Mouse (Mus musculus) gastrocnemius, adult 2 months (tissue): ENCODE measurements around the gene Dapk3. TPM values are rescaled to one million over a fixed set of nuclear protein-coding genes. Genes with fewer than 3 reads are reported as not detected.

Source experiments
- DNase-seq: peaks from one replicate; pipeline ENCODE4 v3.0.0; 2022
- H3K27ac ChIP-seq: fragments of 200-600 bp; 2 replicates; pipeline ENCODE4 v1.8.1; 2022; ENCODE audit warnings: mild to moderate bottlenecking
- H3K4me3 ChIP-seq: fragments of 200-600 bp; 2 replicates; pipeline ENCODE4 v1.8.1; 2022; ENCODE audit warnings: mild to moderate bottlenecking, moderate library complexity
- CTCF ChIP-seq: fragments of 200-600 bp; IDR thresholded peaks from 2 replicates; pipeline ENCODE4 v1.8.1; 2022; ENCODE audit warnings: antibody characterized with exemption, mild to moderate bottlenecking, moderate library complexity
- intact Hi-C: fragments of 180-260 bp; cut with DNase I; formaldehyde crosslinking; loops from one replicate; pipeline ENCODE4 v1.15.1; 2025
- long read RNA-seq, 2 experiments: library from polyadenylated mRNA; stranded (forward); transcript quantifications; one replicate each; pipeline ENCODE4 v2.0.0; 2021
- total RNA-seq, 2 experiments: library from RNA; stranded (reverse); gene quantifications; 2 replicates each; pipeline ENCODE4 v1.2.3; 2021

Gene Dapk3
- total RNA-seq = 10 to 100 TPM; 22.1 to 24.9 TPM
- long read RNA-seq, experiment 1, transcript Dapk3-202 (9 exons, 1,730 nt) = major isoform, 50 of 57 reads
- long read RNA-seq, experiment 1, partial matches to known transcripts = 1 of 57 reads
- long read RNA-seq, experiment 1, other reads (novel, unspliced or antisense) = 4 of 57 reads
- long read RNA-seq, experiment 2, transcript Dapk3-202 (9 exons, 1,730 nt) = major isoform, 48 of 61 reads
- long read RNA-seq, experiment 2, partial matches to known transcripts = 3 of 61 reads
- long read RNA-seq, experiment 2, other reads (novel, unspliced or antisense) = 7 of 61 reads

GRCm38 (mm10) chr10:81182336-81183333 is at the start of gene Dapk3:
TSS of gene Dapk3 (plus strand) at chr10:81183005.
- peak; percentile 96 for DNase-seq
- intact Hi-C loops = no loop called here
- Histone ChIP-seq H3K27ac (peak within 1 kb of the TSS; percentile 89), H3K4me3 (peak within 1 kb of the TSS; percentile 81)
- no peak for TF ChIP-seq CTCF

GRCm38 (mm10) chr10:81134181-81134587 is 48.6 kb upstream of the Dapk3 start:
- intact Hi-C loops = loop anchor here (5.0 kb wide), 1 partner anchor 43 kb away; the partner anchor contains the start of gene Eef2
- TF ChIP-seq CTCF = no peak
- peak overlapping the region; percentile 99 for H3K27ac ChIP-seq
- peak; percentile 80 for DNase-seq
- H3K4me3 ChIP-seq = peak overlapping the region; percentile 86

GRCm38 (mm10) chr10:81134966-81135681 is 47.7 kb upstream of the Dapk3 start, which contains the start of gene Zbtb7a:
TSS of gene Zbtb7a (plus strand) at chr10:81135220.
- peak; percentile 60 for DNase-seq
- TF ChIP-seq CTCF = no peak
- Histone ChIP-seq H3K27ac (peak within 1 kb of the TSS; percentile 99), H3K4me3 (peak within 1 kb of the TSS; percentile 86)
- intact Hi-C loops = loop anchor here (5.0 kb wide), 1 partner anchor 42 kb away; the partner anchor contains the start of gene Eef2

GRCm38 (mm10) chr10:81135831-81136705 is 46.7 kb upstream of the Dapk3 start:
- intact Hi-C loops = no loop called here
- Histone ChIP-seq H3K27ac (peak overlapping the region; percentile 99), H3K4me3 (peak overlapping the region; percentile 86)
- TF ChIP-seq CTCF = no peak
- DNase-seq = peak; percentile 87

- no peak for TF ChIP-seq CTCF
- peak; percentile 94 for DNase-seq
- intact Hi-C loops = no loop called here
- Histone ChIP-seq H3K4me3 (peak overlapping the region; percentile 86), H3K27ac (peak overlapping the region; percentile 99)
Measured at GRCm38 (mm10) chr10:81136706-81137231, 46.0 kb upstream of the Dapk3 start.

- intact Hi-C loops = no loop called here
- DNase-seq = peak; percentile 99
- peak overlapping the region; percentile 99 for H3K27ac ChIP-seq
- no peak for TF ChIP-seq CTCF
- H3K4me3 ChIP-seq = peak overlapping the region; percentile 88
Measured at GRCm38 (mm10) chr10:81137252-81138130, 45.3 kb upstream of the Dapk3 start.

- intact Hi-C loops = no loop called here
- Histone ChIP-seq H3K4me3 (peak overlapping the region; percentile 88), H3K27ac (peak overlapping the region; percentile 98)
- peak; percentile 74 for DNase-seq
- no peak for TF ChIP-seq CTCF
Measured at GRCm38 (mm10) chr10:81138131-81138782, 44.5 kb upstream of the Dapk3 start.

- no peak for TF ChIP-seq CTCF
- H3K27ac ChIP-seq = peak overlapping the region; percentile 98
- DNase-seq = no peak
- H3K4me3 ChIP-seq = peak overlapping the region; percentile 88
- intact Hi-C loops = no loop called here
Measured at GRCm38 (mm10) chr10:81138821-81139528, 43.8 kb upstream of the Dapk3 start.

- peak overlapping the region; percentile 98 for H3K27ac ChIP-seq
- intact Hi-C loops = no loop called here
- H3K4me3 ChIP-seq = peak overlapping the region; percentile 88
- TF ChIP-seq CTCF = no peak
- DNase-seq = no peak
Measured at GRCm38 (mm10) chr10:81139529-81139846, 43.3 kb upstream of the Dapk3 start.
